7 mouse cellular contexts compared by ENCODE assay signal in genomic region chr11:69876867-69877266, GRCm38 (mm10). TPM values are rescaled to one million over a fixed set of nuclear protein-coding genes. Genes with fewer than 3 reads are reported as not detected.
DNase-seq lines count a peak whose midpoint lies in the region; ATAC-seq and TF ChIP-seq lines count a peak whose summit lies in the region.

No protein-coding gene starts in this region.

- intact Hi-C loops in left cerebral cortex, postnatal 36 days (cut with DNase I): loop anchor here (5.0 kb wide), 1 partner anchor 75 kb away; the partner anchor contains the start of gene Fgf11

- 2% methylated on average over 12 of the region's 12 CpGs for WGBS in midbrain, embryonic 11.5 days

- TF ChIP-seq CTCF in cortical plate, adult 2 months (IDR thresholded peaks at IDR 0.05; ENCODE audit: extremely low read depth, insufficient read depth, low read length): peak; percentile 71

- TF ChIP-seq POLR2A in cortical plate, adult 2 months (IDR thresholded peaks at IDR 0.05; ENCODE audit: extremely low read depth, insufficient read depth, low read length): no peak

- H3K4me3 ChIP-seq in cortical plate, adult 2 months (ENCODE audit: insufficient read depth, low read length): no peak overlapping the region
- no peak overlapping the region for H3K4me3 ChIP-seq in midbrain, embryonic 11.5 days (ENCODE audit: low read depth, low read length)

- no peaks in the 10 kb centered on the region for H3K9me3 ChIP-seq in midbrain, embryonic 11.5 days (ENCODE audit: control insufficient read depth, low read length)

- no peaks in the 10 kb centered on the region for H3K36me3 ChIP-seq in midbrain, embryonic 11.5 days (ENCODE audit: control insufficient read depth, insufficient read depth, low read length)

- H3K9ac ChIP-seq in midbrain, embryonic 11.5 days (ENCODE audit: low read length): no peak overlapping the region

- H3K27ac ChIP-seq in cortical plate, adult 2 months (ENCODE audit: insufficient read depth, low read length): no peak overlapping the region
- H3K27ac ChIP-seq in midbrain, embryonic 11.5 days (ENCODE audit: low read depth, low read length): no peak overlapping the region; the same call in 1 of the 2 replicates

- peak; percentile 88 for DNase-seq in gastrocnemius, postnatal 10 days
- DNase-seq in left cerebral cortex, postnatal 36 days (ENCODE audit: low spot score in 2 of 2): peak; percentile 67 to 74
- DNase-seq in midbrain, embryonic 11.5 days (ENCODE audit: low spot score, missing footprints): peak; percentile 96
- peak; percentile 83 for DNase-seq in right cerebral cortex, postnatal 4 days

- peak overlapping the region; percentile 12 for H3K4me2 ChIP-seq in midbrain, embryonic 11.5 days

- ATAC-seq in activated CD4-positive, CD25-positive, alpha-beta regulatory T cell, adult 4 months: peak; percentile 53
- peak; percentile 60 for ATAC-seq in inflammation-experienced regulatory T-cells, adult 6 months
- peak; percentile 38; the same call in 1 of the 2 replicates for ATAC-seq in midbrain, embryonic 11.5 days (ENCODE audit: low FRiP score)

- H3K4me1 ChIP-seq in cortical plate, adult 2 months (ENCODE audit: control insufficient read depth, insufficient read depth, low read length): no peaks in the 10 kb centered on the region
- H3K4me1 ChIP-seq in midbrain, embryonic 11.5 days (ENCODE audit: control insufficient read depth, insufficient read depth, low read length): peaks cover 19% of the 10 kb centered on the region

- peaks cover 2% of the 10 kb centered on the region; the same call in 1 of the 2 replicates for H3K27me3 ChIP-seq in midbrain, embryonic 11.5 days (ENCODE audit: control insufficient read depth, insufficient read depth, low read length)

RNA-seq across cellular contexts. Expression of gene Tmem95, which starts 1.0 kb away (rescaled TPM):
- polyA plus RNA-seq in activated CD4-positive, CD25-positive, alpha-beta regulatory T cell, adult 4 months (2017; shearing (Covaris generic)): not detected
- polyA plus RNA-seq in cortical plate, adult 2 months (2012; rRNA removed): not detected in 2 replicates
- not detected for total RNA-seq in gastrocnemius, postnatal 10 days (2021)
- polyA plus RNA-seq in inflammation-experienced regulatory T-cells, adult 6 months (2017; shearing (Covaris generic)): not detected
- total RNA-seq in left cerebral cortex, postnatal 36 days (2021): not detected
- not detected in 2 replicates for polyA plus RNA-seq in midbrain, embryonic 11.5 days (2014; fragmentation: Nextera tagmentation; extraction: Ambion mirVana)

RNA-seq across cellular contexts. Expression of gene Kctd11, which starts 4.3 kb away (rescaled TPM):
- under 1 TPM in 1 of 2 experiments, not detected in 1; 0.56 TPM for polyA plus RNA-seq in activated CD4-positive, CD25-positive, alpha-beta regulatory T cell, adult 4 months (2017; shearing (Covaris generic))
- polyA plus RNA-seq in cortical plate, adult 2 months (2012; rRNA removed): 1.5 and 1.7 TPM in 2 replicates
- total RNA-seq in gastrocnemius, postnatal 10 days (2021): 1 to 10 TPM; 2.3 to 3.7 TPM
- 1 to 10 TPM in 1 of 3 experiments, under 1 TPM in 2; 0.58 to 1.5 (median 0.59) TPM for polyA plus RNA-seq in inflammation-experienced regulatory T-cells, adult 6 months (2017; shearing (Covaris generic))
- 1 to 10 TPM in 1 of 2 experiments, under 1 TPM in 1; 0.93 to 1.3 TPM for total RNA-seq in left cerebral cortex, postnatal 36 days (2021)
- 3.1 and 3.9 TPM in 2 replicates for polyA plus RNA-seq in midbrain, embryonic 11.5 days (2014; fragmentation: Nextera tagmentation; extraction: Ambion mirVana)

RNA-seq across cellular contexts. Expression of gene Tnk1, which starts 18.3 kb away (rescaled TPM):
- polyA plus RNA-seq in activated CD4-positive, CD25-positive, alpha-beta regulatory T cell, adult 4 months (2017; shearing (Covaris generic)): not detected
- polyA plus RNA-seq in cortical plate, adult 2 months (2012; rRNA removed): 0.08 and 0.25 TPM in 2 replicates
- total RNA-seq in gastrocnemius, postnatal 10 days (2021): under 1 TPM; 0.11 to 0.31 TPM
- under 1 TPM in 1 of 3 experiments, not detected in 2; 0.19 TPM for polyA plus RNA-seq in inflammation-experienced regulatory T-cells, adult 6 months (2017; shearing (Covaris generic))
- not detected for total RNA-seq in left cerebral cortex, postnatal 36 days (2021)
- 0.44 and 0.48 TPM in 2 replicates for polyA plus RNA-seq in midbrain, embryonic 11.5 days (2014; fragmentation: Nextera tagmentation; extraction: Ambion mirVana)

RNA-seq across cellular contexts. Expression of gene Acap1, which starts 18.5 kb away (rescaled TPM):
- 100 to 1,000 TPM; 213 to 273 TPM for polyA plus RNA-seq in activated CD4-positive, CD25-positive, alpha-beta regulatory T cell, adult 4 months (2017; shearing (Covaris generic))
- 0.13 and 0.26 TPM in 2 replicates for polyA plus RNA-seq in cortical plate, adult 2 months (2012; rRNA removed)
- 1 to 10 TPM in 1 of 2 experiments, under 1 TPM in 1; 0.42 to 1.0 TPM for total RNA-seq in gastrocnemius, postnatal 10 days (2021)
- 100 to 1,000 TPM; 229 to 289 (median 266) TPM for polyA plus RNA-seq in inflammation-experienced regulatory T-cells, adult 6 months (2017; shearing (Covaris generic))
- total RNA-seq in left cerebral cortex, postnatal 36 days (2021): under 1 TPM in 1 of 2 experiments, not detected in 1; 0.27 TPM
- 0.36 and 0.59 TPM in 2 replicates for polyA plus RNA-seq in midbrain, embryonic 11.5 days (2014; fragmentation: Nextera tagmentation; extraction: Ambion mirVana)

RNA-seq across cellular contexts. Expression of gene 2810408A11Rik, which starts 23.9 kb away (rescaled TPM):
- 1 to 10 TPM; 1.1 to 1.2 TPM for polyA plus RNA-seq in activated CD4-positive, CD25-positive, alpha-beta regulatory T cell, adult 4 months (2017; shearing (Covaris generic))
- 0.19 and 0.38 TPM in 2 replicates for polyA plus RNA-seq in cortical plate, adult 2 months (2012; rRNA removed)
- 1 to 10 TPM; 1.8 to 2.4 TPM for total RNA-seq in gastrocnemius, postnatal 10 days (2021)
- polyA plus RNA-seq in inflammation-experienced regulatory T-cells, adult 6 months (2017; shearing (Covaris generic)): under 1 TPM; 0.39 to 0.98 (median 0.63) TPM
- total RNA-seq in left cerebral cortex, postnatal 36 days (2021): under 1 TPM in 1 of 2 experiments, not detected in 1; 0.64 TPM
- polyA plus RNA-seq in midbrain, embryonic 11.5 days (2014; fragmentation: Nextera tagmentation; extraction: Ambion mirVana): 15.3 and 17.8 TPM in 2 replicates
